Mouse (Mus musculus) ES-Bruce4 (cell line): Measurements from ENCODE around the gene Ipo5.

Experiments
- EP300 ChIP-seq: IDR thresholded peaks from 2 replicates; pipeline ENCODE4 v1.6.1; 2011; ENCODE audit warnings: low read depth, low read length; ENCODE audit not compliant: insufficient read depth
- POLR2A ChIP-seq: IDR thresholded peaks from one replicate; pipeline ENCODE4 v1.8.1; 2011; ENCODE audit warnings: low read length; ENCODE audit not compliant: insufficient read depth

- TF ChIP-seq POLR2A (no peak), EP300 (no peak)
Measured at GRCm38 (mm10) chr14:120888681-120889080, 22.3 kb upstream of the Ipo5 start.
